Mouse (Mus musculus): ENCODE measurements around the gene Npy2r.

Npy2r gene

DNA sequence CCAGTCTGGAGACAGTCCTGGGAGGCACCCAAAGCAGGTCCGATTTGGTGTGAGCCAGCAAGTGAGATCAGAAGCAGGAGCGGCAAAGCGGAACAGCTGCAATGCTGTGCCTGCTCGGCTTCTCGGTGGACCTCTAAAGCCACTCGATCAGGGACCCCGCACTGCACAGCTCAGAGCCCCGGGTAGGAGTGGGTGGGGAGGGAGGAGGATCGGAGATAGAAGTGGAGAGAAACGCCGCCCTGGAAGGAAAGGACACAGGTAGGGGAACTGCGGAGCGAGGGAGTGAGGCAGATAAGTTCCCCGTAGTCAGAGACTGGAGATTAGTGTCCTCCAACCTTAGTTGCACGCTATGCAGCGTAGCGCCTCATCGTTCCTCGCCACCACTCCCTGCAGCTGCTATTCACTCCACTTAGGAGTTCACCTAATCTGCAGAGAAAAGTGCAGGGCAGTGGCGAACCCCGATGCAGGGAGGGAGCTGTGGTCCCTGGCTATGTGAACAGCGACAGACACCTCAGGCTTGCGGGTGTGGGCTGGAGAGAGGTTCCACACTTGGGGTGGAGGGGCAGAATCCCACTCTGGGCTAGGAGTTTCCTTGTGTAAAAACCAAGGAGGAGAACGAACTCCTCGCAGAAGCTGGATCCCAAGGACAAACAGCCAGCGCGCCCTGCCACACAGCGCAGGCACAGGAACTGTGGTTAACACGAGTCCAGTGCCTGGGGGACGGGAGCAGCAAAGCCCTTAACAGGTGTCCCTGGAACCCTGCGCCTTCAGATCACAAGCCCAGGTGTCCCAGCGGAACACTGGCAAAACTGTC, at the start of gene Npy2r:
TSS of gene Npy2r (minus strand) at position 177 of the 814 bp plus-strand sequence.
- DNase-seq (ENCODE audit: extremely low spot score) = peak; percentile 54

DNA sequence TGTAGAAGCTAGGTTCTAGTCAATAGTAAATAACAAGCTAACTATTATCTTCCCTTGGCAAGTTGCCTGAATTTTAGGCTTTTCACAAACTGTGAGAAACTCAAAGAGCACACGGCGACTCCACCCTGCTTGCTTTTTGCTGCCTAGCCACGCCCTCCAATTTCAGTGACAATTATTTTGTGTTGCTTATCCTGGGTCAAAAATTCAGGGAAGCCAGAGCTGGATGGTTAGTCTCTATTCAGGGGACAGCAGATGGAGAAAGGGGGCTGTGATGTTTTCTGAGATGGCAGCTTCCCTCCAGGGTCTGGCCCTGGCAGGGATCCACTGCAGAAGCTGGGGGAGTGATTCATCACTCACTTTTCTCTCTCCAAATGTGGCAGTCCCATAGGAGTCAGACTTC, 9.9 kb upstream of the Npy2r start:
- no peak for DNase-seq (ENCODE audit: extremely low spot score)

DNA sequence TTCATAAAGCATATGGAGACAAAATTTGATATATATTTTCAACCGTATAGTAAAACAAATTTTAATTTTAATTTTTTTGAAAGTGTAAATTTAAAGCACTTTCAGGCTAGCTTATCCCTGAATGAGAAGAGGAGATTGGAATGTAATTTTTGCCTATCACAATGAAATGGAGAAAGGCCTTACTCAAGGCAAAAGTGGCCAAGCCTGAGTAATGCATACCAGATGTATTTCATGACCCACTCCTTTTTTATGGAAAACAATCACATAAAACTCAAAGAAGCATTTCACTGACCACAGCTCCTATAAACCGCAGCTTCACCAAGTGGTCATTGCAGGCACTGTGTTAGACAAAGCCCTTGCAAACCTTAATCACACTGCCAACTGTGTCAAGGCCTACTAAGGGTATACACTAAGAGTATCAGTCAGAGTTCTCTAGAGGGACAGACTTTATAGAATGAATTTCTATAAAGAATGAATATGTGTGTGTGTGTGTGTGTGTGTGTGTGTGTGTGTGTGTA, 8.5 kb upstream of the Npy2r start:
- DNase-seq (ENCODE audit: extremely low spot score) = no peak

DNA sequence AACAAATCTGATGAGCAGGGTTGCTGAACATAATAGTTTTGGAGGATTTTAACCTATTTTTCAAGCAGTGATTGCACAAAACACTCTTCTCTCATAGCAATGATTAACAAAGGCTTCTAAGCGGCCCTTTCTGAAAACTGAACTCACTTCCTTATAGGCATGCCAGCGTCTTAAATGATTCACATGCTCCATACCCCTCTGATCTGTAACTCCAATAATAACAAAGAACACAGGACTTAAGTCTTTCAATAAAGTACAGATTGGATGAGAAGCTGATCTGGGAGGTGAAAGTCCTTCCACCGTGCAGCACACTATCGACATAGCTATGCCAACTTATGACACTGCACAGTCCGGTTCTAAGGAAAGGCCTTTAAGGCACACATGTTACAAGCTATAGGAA, 2.0 kb upstream of the Npy2r start:
- DNase-seq (ENCODE audit: extremely low spot score) = no peak

DNA sequence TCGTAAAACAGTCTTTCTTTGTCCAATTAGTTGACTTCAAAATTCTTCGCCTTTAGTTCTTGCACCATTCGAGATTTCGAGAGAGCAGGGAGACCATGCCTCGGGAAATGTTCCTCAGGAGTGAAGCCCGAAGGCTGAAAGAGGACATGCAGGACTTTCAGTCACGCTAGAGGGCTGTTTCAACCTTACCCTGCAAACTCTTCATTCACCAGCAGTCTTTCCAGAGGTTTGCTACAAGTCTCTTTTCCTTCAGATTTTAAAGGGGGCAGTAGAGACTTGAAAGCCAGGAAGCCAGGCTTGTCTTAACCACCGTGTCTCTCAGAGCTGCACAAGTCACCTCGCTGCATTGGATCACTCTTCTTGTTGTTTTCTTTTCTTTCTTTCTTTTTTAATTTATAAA, 869 bp upstream of the Npy2r start:
- DNase-seq (ENCODE audit: extremely low spot score) = peak; percentile 39

DNA sequence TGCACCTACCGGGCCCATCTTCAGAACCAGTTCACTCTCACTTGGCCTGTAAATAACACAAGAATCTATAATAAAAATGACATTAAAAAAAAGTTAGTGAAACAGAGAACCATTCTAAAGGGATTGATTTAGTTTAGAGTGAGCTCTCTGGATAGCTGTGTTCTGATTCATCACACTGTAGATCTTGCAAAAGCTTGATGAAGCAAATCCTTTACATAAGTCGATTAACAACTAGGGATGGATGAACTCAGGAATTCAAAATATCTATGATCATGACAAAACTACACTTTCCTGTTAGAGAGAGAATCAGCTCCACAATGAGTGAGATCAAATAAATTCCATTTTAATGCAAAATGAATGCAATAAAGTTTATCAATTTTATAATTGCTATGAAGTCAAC, 6.4 kb downstream of the Npy2r start:
- no peak for DNase-seq (ENCODE audit: extremely low spot score)

GRCm38 (mm10) chr3:82539951-82540350, 7.9 kb downstream of the Npy2r start:
- DNase-seq (ENCODE audit: extremely low spot score) = no peak

DNA sequence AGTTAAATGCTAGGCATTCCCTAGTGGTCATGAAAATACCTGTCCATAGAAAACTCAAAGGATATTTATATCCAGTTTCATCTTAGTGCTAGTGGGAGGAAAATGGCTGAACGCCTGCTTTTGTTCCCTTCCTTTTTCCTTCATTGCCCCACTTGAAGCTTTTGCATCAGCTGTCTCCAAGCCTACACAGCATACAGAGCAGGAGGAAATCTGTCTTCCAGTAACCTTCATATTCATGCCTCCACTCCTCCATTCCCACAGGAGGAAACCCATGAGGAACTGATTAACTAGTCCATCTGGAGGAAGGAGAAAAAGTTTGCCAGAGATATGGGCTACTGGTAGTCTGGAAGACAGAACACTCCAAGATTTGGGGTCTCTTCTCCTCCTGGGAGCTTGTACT, 23.1 kb downstream of the Npy2r start:
- DNase-seq (ENCODE audit: extremely low spot score) = no peak

- no peak for DNase-seq (ENCODE audit: extremely low spot score)
These were observed 49.9 kb downstream of the Npy2r start for GRCm38 (mm10) chr3:82498006-82498405.

All from embryo, embryonic 9.5 days (tissue).